Mouse (Mus musculus) lung, postnatal 10 days (tissue): ENCODE results near the gene Calm3.
"Not testable (repeated sequence)": the region's sequence is repeated elsewhere in the genome, so short reads cannot be mapped to it uniquely, and the experiment has no call there.

Experiments
- DNase-seq: peaks from one replicate; pipeline ENCODE4 v3.0.0; 2021

The Calm3 gene

GRCm38 (mm10) chr7:16924037-16924834 is at the start of gene Calm3:
Gene Calm3 (minus strand): TSS chr7:16924114.
- DNase-seq, result peak; percentile 100

GRCm38 (mm10) chr7:16971160-16971559 is 47.2 kb upstream of the Calm3 start:
- no peak for DNase-seq

GRCm38 (mm10) chr7:16968414-16968813 is 44.5 kb upstream of the Calm3 start:
- no peak for DNase-seq

- DNase-seq, result no peak
Measured at GRCm38 (mm10) chr7:16961678-16962077, 37.8 kb upstream of the Calm3 start.

- peak; percentile 30 for DNase-seq
Measured at GRCm38 (mm10) chr7:16959539-16960187, 35.7 kb upstream of the Calm3 start, which contains the start of gene Pnmal1. Gene Pnmal1 (plus strand): TSS chr7:16959679.

GRCm38 (mm10) chr7:16956410-16957265 is 32.7 kb upstream of the Calm3 start:
- no peak for DNase-seq

GRCm38 (mm10) chr7:16955712-16956111 is 31.8 kb upstream of the Calm3 start:
- no peak for DNase-seq

- DNase-seq, result not testable (repeated sequence)
Measured at GRCm38 (mm10) chr7:16953776-16954175, 29.9 kb upstream of the Calm3 start.

GRCm38 (mm10) chr7:16950861-16951635 is 27.1 kb upstream of the Calm3 start:
- DNase-seq, result peak; percentile 91

GRCm38 (mm10) chr7:16949908-16950841 is 26.3 kb upstream of the Calm3 start:
- DNase-seq, result peak; percentile 82

- no peak for DNase-seq
Measured at GRCm38 (mm10) chr7:16948923-16949458, 25.1 kb upstream of the Calm3 start.

GRCm38 (mm10) chr7:16947959-16948361 is 24.0 kb upstream of the Calm3 start:
- DNase-seq, result peak; percentile 70

- DNase-seq, result no peak
Measured at GRCm38 (mm10) chr7:16947349-16947895, 23.5 kb upstream of the Calm3 start.

GRCm38 (mm10) chr7:16946441-16947348 is 22.8 kb upstream of the Calm3 start:
- DNase-seq, result no peak

- DNase-seq, result no peak
Measured at GRCm38 (mm10) chr7:16945419-16945818, 21.5 kb upstream of the Calm3 start.

- DNase-seq, result no peak
Measured at GRCm38 (mm10) chr7:16944808-16945315, 20.9 kb upstream of the Calm3 start.

GRCm38 (mm10) chr7:16944061-16944807 is 20.3 kb upstream of the Calm3 start, which contains the start of gene Pnmal2:
Gene Pnmal2 (plus strand): TSS chr7:16944682.
- peak; percentile 86 for DNase-seq

- no peak for DNase-seq
Measured at GRCm38 (mm10) chr7:16942861-16943260, 18.9 kb upstream of the Calm3 start.
